Mouse (Mus musculus): ENCODE measurements around the gene Nkrf. TPM values are rescaled to one million over a fixed set of nuclear protein-coding genes. Genes with fewer than 3 reads are reported as not detected.

Nkrf gene
- 8.6 and 9.0 TPM in 2 replicates for polyA plus RNA-seq (2012; rRNA removed)

DNA sequence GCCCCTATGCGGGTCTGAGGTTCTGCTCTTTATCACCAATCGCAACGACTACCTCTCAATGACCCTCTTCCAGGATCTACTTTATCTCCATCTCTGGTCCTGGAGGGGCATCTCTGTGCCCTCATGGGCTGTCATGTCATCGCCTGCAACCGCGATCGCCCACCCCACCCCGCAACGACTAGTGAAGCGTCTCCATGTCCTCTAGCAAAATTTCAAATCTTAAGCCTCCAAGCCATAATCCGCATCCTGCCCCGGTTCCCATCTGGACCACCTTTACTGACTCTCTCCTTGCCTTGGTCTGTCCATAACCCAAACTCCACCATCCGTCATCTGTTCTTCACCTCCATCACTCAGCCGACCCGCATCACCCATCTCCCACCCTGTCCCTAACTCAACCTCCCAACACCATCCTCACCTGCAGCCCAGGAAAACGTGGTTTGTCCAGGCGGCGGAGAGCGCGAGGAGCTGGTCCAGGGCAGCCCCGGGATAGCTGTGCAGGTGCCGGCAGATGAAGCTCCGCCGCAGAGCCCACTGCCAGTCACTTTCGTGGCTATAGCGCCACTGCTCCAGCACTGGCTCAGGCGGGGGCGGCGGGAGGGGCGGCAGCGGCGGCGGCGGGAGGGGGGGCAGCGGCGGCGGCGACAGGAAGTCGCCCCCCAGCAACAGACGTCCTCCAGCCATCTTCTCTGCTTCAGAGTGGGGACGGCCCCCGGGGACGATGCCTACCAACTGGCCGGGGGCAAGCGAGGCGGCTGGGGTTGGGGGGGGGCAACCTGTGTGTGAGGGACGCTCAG lies at the start of gene Nkrf:
TSS of gene Nkrf (minus strand) at position 579 of the 794 bp plus-strand sequence.

DNA sequence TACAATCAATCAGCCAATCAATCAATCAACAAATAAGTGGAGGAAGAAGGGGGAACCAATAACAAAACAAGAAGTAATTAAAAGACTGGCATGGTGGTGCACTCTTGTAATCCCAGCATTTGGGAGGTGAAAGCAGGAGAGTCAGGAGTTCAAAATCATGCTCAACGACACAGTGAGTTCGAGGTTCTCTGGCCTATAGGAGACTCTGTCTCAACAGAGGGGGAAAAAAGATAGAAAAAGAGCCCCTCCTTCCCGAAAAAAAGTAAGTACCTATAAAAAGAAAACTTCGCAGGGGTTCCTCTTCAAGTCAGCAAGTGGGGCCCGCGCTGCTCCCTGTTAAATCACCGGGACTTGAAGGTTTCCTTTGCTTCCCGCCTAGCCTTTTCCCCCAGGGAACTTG lies 28.9 kb downstream of the Nkrf start, which contains the start of the genes Ube2a and C330007P06Rik:
TSS of gene Ube2a (plus strand) at position 136 of the 400 bp plus-strand sequence.
TSS of gene C330007P06Rik (minus strand) at position 347 of the 400 bp plus-strand sequence.

Other genes starting within 250 kb of the Nkrf start
- 0.93 and 1.1 TPM in 2 replicates for gene Slc25a43, start 159.2 kb downstream of the Nkrf start, polyA plus RNA-seq (2012; rRNA removed)
- gene Slc25a5, start 107.2 kb downstream of the Nkrf start, polyA plus RNA-seq (2012; rRNA removed), result 454 and 581 TPM in 2 replicates
- gene Ube2a, start 29.0 kb downstream of the Nkrf start, polyA plus RNA-seq (2012; rRNA removed), result 19.7 and 44.4 TPM in 2 replicates
- 21.0 and 27.3 TPM in 2 replicates for gene C330007P06Rik, start 28.8 kb downstream of the Nkrf start, polyA plus RNA-seq (2012; rRNA removed)
- gene Sept6, start 88.9 kb upstream of the Nkrf start, polyA plus RNA-seq (2012; rRNA removed), result 52.2 and 52.7 TPM in 2 replicates
- gene Sowahd, start 145.9 kb upstream of the Nkrf start, polyA plus RNA-seq (2012; rRNA removed), result 0.06 and 0.12 TPM in 2 replicates
- gene Rpl39, start 182.5 kb upstream of the Nkrf start, polyA plus RNA-seq (2012; rRNA removed), result 463 and 1,092 TPM in 2 replicates
- gene Upf3b, start 207.4 kb upstream of the Nkrf start, polyA plus RNA-seq (2012; rRNA removed), result 47.1 and 59.8 TPM in 2 replicates
- gene Nkap, start 223.9 kb upstream of the Nkrf start, polyA plus RNA-seq (2012; rRNA removed), result 9.1 and 9.8 TPM in 2 replicates

Measured in central nervous system, embryonic 11.5 days (tissue).